Mouse (Mus musculus) lung, embryonic 14.5 days (tissue): ENCODE measurements around the gene Rtl6. TPM values are rescaled to one million over a fixed set of nuclear protein-coding genes. Genes with fewer than 3 reads are reported as not detected.

Experiments
- ATAC-seq: fragments of 200-750 bp; cut with Nextera tagmentation; 2 replicates; pipeline ENCODE4 v1.8.0; 2017; ENCODE audit warnings: mild to moderate bottlenecking, moderate TSS enrichment, moderate library complexity; ENCODE audit not compliant: insufficient read depth
- DNase-seq: peaks from one replicate; pipeline ENCODE4 v3.0.0-alpha.2; 2015
- H3K27ac ChIP-seq: fragments of 300-500 bp; sonication (generic); 2 replicates; pipeline ENCODE4 v1.5.1; 2014; ENCODE audit warnings: low read depth, mild to moderate bottlenecking, moderate library complexity
- H3K27me3 ChIP-seq: fragments of 300-500 bp; sonication (generic); 2 replicates; pipeline ENCODE4 v1.6.1; 2014; ENCODE audit warnings: low read length, control low read depth; ENCODE audit not compliant: insufficient read depth
- H3K36me3 ChIP-seq: fragments of 300-500 bp; sonication (generic); 2 replicates; pipeline ENCODE4 v1.6.1; 2014; ENCODE audit warnings: control low read depth; ENCODE audit not compliant: insufficient read depth
- H3K4me1 ChIP-seq: fragments of 300-500 bp; sonication (generic); 2 replicates; pipeline ENCODE4 v1.6.1; 2014; ENCODE audit warnings: antibody characterized with exemption, control low read depth; ENCODE audit not compliant: insufficient read depth
- H3K4me2 ChIP-seq: fragments of 300-500 bp; sonication (generic); 2 replicates; pipeline ENCODE4 v1.6.1; 2014; ENCODE audit warnings: mild to moderate bottlenecking
- H3K4me3 ChIP-seq: fragments of 300-500 bp; sonication (generic); 2 replicates; pipeline ENCODE4 v1.5.1; 2014; ENCODE audit warnings: low read depth, low read length
- H3K9ac ChIP-seq: fragments of 300-500 bp; sonication (generic); 2 replicates; pipeline ENCODE4 v1.6.1; 2014
- H3K9me3 ChIP-seq: fragments of 300-500 bp; sonication (generic); 2 replicates; pipeline ENCODE4 v1.6.1; 2016; ENCODE audit warnings: low read depth, low read length, control low read depth
- CTCF ChIP-seq: IDR thresholded peaks from 2 replicates; pipeline ENCODE4 v1.5.1; 2016; ENCODE audit warnings: antibody characterized with exemption, low read depth
- WGBS: fragments of 180-500 bp; shearing (Covaris S2); extraction: QIAGEN DNeasy Blood & Tissue Kit; methylation state at CpG from one replicate; pipeline ENCODE4 v1.1.7; 2014; 5-methylcytosine and 5-hydroxymethylcytosine counted together
- polyA plus RNA-seq: library from polyadenylated mRNA; unstranded; fragments of >200 nt; fragmentation: Nextera tagmentation; extraction: Ambion mirVana; gene quantifications from 2 replicates; pipeline ENCODE4 v1.2.1, GENCODE M21; 2014

The Rtl6 gene
- polyA plus RNA-seq, 1 experiment from 2014 or later = 8.7 TPM

DNA sequence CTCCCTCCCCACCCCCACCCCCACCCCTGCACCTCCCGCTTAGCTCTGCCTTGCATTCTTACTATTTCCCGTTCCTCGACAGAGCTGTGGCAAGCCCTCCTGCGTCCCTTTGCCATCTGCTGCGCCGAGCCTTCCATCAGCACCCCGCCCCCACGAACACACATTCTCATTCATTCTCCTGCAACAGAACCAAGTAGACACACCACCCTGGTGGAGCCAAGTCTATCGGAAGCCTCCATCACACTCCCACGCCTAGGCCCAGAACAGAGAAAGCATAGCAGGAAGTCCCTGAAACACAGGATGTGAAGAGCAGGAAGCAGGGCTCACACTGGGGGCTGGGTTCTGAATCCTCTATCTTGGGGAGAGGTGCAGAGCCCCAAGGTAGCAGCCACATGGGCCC is 51.6 kb downstream of the Rtl6 start:
- Histone ChIP-seq H3K27me3 (no peaks in the 10 kb centered on the region), H3K9me3 (no peaks in the 10 kb centered on the region), H3K36me3 (no peaks in the 10 kb centered on the region), H3K9ac (no peak overlapping the region), H3K4me1 (no peaks in the 10 kb centered on the region), H3K27ac (no peak overlapping the region), H3K4me2 (no peak overlapping the region), H3K4me3 (no peak overlapping the region)
- WGBS = 71% methylated on average over 10 of the region's 10 CpGs
- no peak for ATAC-seq
- TF ChIP-seq CTCF = no peak
- no peak for DNase-seq

- no peak overlapping the region for H3K9ac ChIP-seq
- no peak for TF ChIP-seq CTCF
- H3K27me3 ChIP-seq = no peaks in the 10 kb centered on the region
- no peak overlapping the region for H3K4me3 ChIP-seq
- DNase-seq (no peak), ATAC-seq (no peak)
- no peak overlapping the region for H3K4me2 ChIP-seq
- 12% methylated on average over 7 of the region's 7 CpGs for WGBS
- H3K27ac ChIP-seq = no peak overlapping the region
- H3K4me1 ChIP-seq = no peaks in the 10 kb centered on the region
- no peaks in the 10 kb centered on the region for H3K9me3 ChIP-seq
- H3K36me3 ChIP-seq = no peaks in the 10 kb centered on the region
Observed at GRCm38 (mm10) chr15:84504895-84505294, 52.7 kb downstream of the Rtl6 start.

Other genes starting within 250 kb of the Rtl6 start
- 1.5 and 1.7 TPM in 2 replicates for gene Parvg, start 233.8 kb downstream of the Rtl6 start, polyA plus RNA-seq
- gene Shisal1, start 110.7 kb downstream of the Rtl6 start, polyA plus RNA-seq = 1.1 and 1.9 TPM in 2 replicates
- gene Prr5, start 111.8 kb upstream of the Rtl6 start, polyA plus RNA-seq = 24.5 and 27.8 TPM in 2 replicates
- 17.4 and 18.1 TPM in 2 replicates for gene Arhgap8, start 162.2 kb upstream of the Rtl6 start, polyA plus RNA-seq